Mouse (Mus musculus) kidney, embryonic 15.5 days (tissue): ENCODE results near the gene Kcnb1. TPM values are rescaled to one million over a fixed set of nuclear protein-coding genes. Genes with fewer than 3 reads are reported as not detected.

Source experiments
- ATAC-seq: fragments of 200-750 bp; cut with Nextera tagmentation; replicated peaks from 2 replicates; pipeline ENCODE4 v1.8.0; 2017; ENCODE audit warnings: moderate TSS enrichment; ENCODE audit not compliant: low FRiP score
- H3K27ac ChIP-seq: fragments of 300-500 bp; sonication (generic); 2 replicates; pipeline ENCODE4 v1.5.1; 2015; ENCODE audit warnings: mild to moderate bottlenecking, inconsistent platforms
- H3K27me3 ChIP-seq: fragments of 300-500 bp; sonication (generic); 2 replicates; pipeline ENCODE4 v1.6.1; 2015; ENCODE audit warnings: inconsistent platforms
- H3K36me3 ChIP-seq: fragments of 300-500 bp; sonication (generic); 2 replicates; pipeline ENCODE4 v1.6.1; 2015; ENCODE audit warnings: inconsistent platforms
- H3K4me1 ChIP-seq: fragments of 300-500 bp; sonication (generic); 2 replicates; pipeline ENCODE4 v1.6.1; 2015; ENCODE audit warnings: inconsistent platforms
- H3K4me2 ChIP-seq: fragments of 300-500 bp; sonication (generic); 2 replicates; pipeline ENCODE4 v1.6.1; 2015; ENCODE audit warnings: moderate library complexity, mild to moderate bottlenecking, inconsistent platforms
- H3K4me3 ChIP-seq: fragments of 300-500 bp; sonication (generic); replicated peaks from 2 replicates; pipeline ENCODE4 v1.5.1; 2015; ENCODE audit warnings: mild to moderate bottlenecking, inconsistent platforms
- H3K9ac ChIP-seq: fragments of 300-500 bp; sonication (generic); 2 replicates; pipeline ENCODE4 v1.6.1; 2015; ENCODE audit warnings: mild to moderate bottlenecking, inconsistent platforms
- H3K9me3 ChIP-seq: fragments of 300-500 bp; sonication (generic); replicated peaks from 2 replicates; pipeline ENCODE4 v1.6.1; 2016; ENCODE audit warnings: inconsistent platforms
- WGBS: fragments of 180-500 bp; shearing (Covaris S2); methylation state at CpG from one replicate; pipeline ENCODE4 v1.1.7; 2015; ENCODE audit warnings: mixed read lengths; 5-methylcytosine and 5-hydroxymethylcytosine counted together
- polyA plus RNA-seq: library from polyadenylated mRNA; unstranded; fragments of >200 nt; fragmentation: Nextera tagmentation; extraction: Ambion mirVana; gene quantifications from 2 replicates; pipeline ENCODE4 v1.2.1, GENCODE M21; 2015

Kcnb1 gene
- polyA plus RNA-seq, 1 experiment from 2014 or later: 1.9 TPM

DNA sequence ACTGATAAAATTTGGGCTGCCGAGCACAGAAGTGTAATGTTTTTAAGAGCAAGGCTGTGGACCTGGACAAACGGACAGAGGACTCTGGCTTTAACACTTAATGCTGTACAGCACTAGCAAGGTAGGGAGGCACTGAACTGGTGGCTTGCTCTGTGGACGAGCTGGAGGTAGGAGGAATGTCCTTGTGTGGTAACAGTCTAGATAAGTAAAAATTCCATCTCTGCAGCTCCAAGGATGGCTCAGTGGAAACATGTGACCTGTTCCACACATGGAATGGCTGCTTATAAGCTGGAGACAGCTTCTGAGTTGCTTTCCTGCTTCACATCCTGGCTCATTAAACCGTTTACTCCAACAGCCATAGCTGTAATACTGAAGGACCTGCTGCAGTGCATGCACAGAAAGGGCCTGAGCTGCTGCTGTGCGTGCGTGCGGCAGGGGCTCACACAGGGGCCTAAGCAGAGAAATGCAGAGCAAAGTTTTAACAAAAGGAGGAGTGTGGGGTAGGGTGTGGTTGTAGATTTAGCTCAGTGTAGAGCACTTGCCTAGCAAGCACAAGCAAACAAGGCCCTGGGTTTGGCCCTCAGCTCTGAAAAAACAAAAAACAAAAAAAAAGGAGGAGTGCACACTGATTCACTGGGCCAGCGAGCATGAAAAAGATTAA lies 141.1 kb downstream of the Kcnb1 start:
- H3K36me3 ChIP-seq: peaks cover 83% of the 10 kb centered on the region
- H3K4me2 ChIP-seq: no peak overlapping the region
- no peak overlapping the region for H3K9ac ChIP-seq
- no peak overlapping the region for H3K27ac ChIP-seq
- no peak overlapping the region for H3K4me3 ChIP-seq
- H3K9me3 ChIP-seq: no peaks in the 10 kb centered on the region
- H3K27me3 ChIP-seq: no peaks in the 10 kb centered on the region
- no peak for ATAC-seq
- 86% methylated on average over 8 of the region's 8 CpGs for WGBS
- H3K4me1 ChIP-seq: peaks cover 9% of the 10 kb centered on the region; the same call in 1 of the 2 replicates

DNA sequence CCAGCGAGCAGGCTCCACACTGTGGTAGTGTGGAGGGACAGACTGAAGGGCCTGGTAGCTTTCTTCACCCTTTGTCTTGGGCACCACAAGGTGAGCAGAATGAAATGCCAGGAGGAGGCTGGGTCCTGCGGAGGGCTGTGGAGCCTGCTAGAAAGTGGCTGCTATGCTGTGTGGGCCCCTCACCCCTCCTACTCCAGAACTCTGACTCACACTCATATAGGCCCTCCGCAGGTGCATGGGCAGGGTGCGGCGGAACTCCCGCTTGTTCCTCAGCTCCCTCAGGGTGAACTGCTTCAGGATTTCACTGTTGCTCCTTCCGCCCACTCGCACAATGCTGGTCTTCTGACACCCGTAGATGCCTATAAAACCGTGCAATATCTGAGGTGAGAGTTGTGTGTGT lies 141.7 kb downstream of the Kcnb1 start:
- no peak overlapping the region for H3K4me2 ChIP-seq
- peaks cover 83% of the 10 kb centered on the region for H3K36me3 ChIP-seq
- no peaks in the 10 kb centered on the region for H3K9me3 ChIP-seq
- ATAC-seq: no peak
- H3K4me3 ChIP-seq: no peak overlapping the region
- H3K27me3 ChIP-seq: no peaks in the 10 kb centered on the region
- H3K4me1 ChIP-seq: peaks cover 4% of the 10 kb centered on the region; the same call in 1 of the 2 replicates
- WGBS: 91% methylated on average over 10 of the region's 10 CpGs
- H3K9ac ChIP-seq: no peak overlapping the region
- no peak overlapping the region for H3K27ac ChIP-seq

Other genes starting within 250 kb of the Kcnb1 start
- 86.4 and 88.7 TPM in 2 replicates for gene Stau1, start 193.9 kb downstream of the Kcnb1 start, polyA plus RNA-seq
- gene Ddx27, start 175.0 kb downstream of the Kcnb1 start, polyA plus RNA-seq: 57.7 and 59.4 TPM in 2 replicates
- gene Znfx1, start 127.1 kb downstream of the Kcnb1 start, polyA plus RNA-seq: 9.5 and 10.2 TPM in 2 replicates
- gene Ptgis, start 50.4 kb upstream of the Kcnb1 start, polyA plus RNA-seq: 18.7 and 21.1 TPM in 2 replicates
- gene B4galt5, start 159.0 kb upstream of the Kcnb1 start, polyA plus RNA-seq: 9.6 and 12.7 TPM in 2 replicates
- 21.9 and 27.1 TPM in 2 replicates for gene Slc9a8, start 231.6 kb upstream of the Kcnb1 start, polyA plus RNA-seq